Mouse (Mus musculus) midbrain, embryonic 14.5 days (tissue): Measurements from ENCODE around the gene Ms4a10. TPM values are rescaled to one million over a fixed set of nuclear protein-coding genes. Genes with fewer than 3 reads are reported as not detected.

Experiments used
- ATAC-seq: fragments of 200-750 bp; cut with Nextera tagmentation; 2 replicates; pipeline ENCODE4 v1.8.0; 2017; ENCODE audit warnings: moderate number of reproducible peaks, moderate library complexity; ENCODE audit not compliant: low FRiP score, low TSS enrichment
- DNase-seq: peaks from one replicate; pipeline ENCODE4 v3.0.0-alpha.2; 2015
- H3K27ac ChIP-seq: fragments of 300-500 bp; sonication (generic); replicated peaks from 2 replicates; pipeline ENCODE4 v1.5.1; 2014; ENCODE audit warnings: mild to moderate bottlenecking, low read depth, low read length, moderate library complexity
- H3K27me3 ChIP-seq: fragments of 300-500 bp; sonication (generic); 2 replicates; pipeline ENCODE4 v1.6.1; 2014; ENCODE audit warnings: low read length, control low read depth, mixed read lengths; ENCODE audit not compliant: control insufficient read depth, insufficient read depth
- H3K36me3 ChIP-seq: fragments of 300-500 bp; sonication (generic); 2 replicates; pipeline ENCODE4 v1.6.1; 2014; ENCODE audit warnings: low read length, control low read depth; ENCODE audit not compliant: control insufficient read depth, insufficient read depth
- H3K4me1 ChIP-seq: fragments of 300-500 bp; sonication (generic); 2 replicates; pipeline ENCODE4 v1.6.1; 2014; ENCODE audit warnings: mild to moderate bottlenecking, antibody characterized with exemption, low read length, control low read depth; ENCODE audit not compliant: control insufficient read depth, insufficient read depth
- H3K4me2 ChIP-seq: fragments of 300-500 bp; sonication (generic); 2 replicates; pipeline ENCODE4 v1.6.1; 2014; ENCODE audit warnings: mild to moderate bottlenecking, low read length, moderate library complexity
- H3K4me3 ChIP-seq: fragments of 300-500 bp; sonication (generic); replicated peaks from 2 replicates; pipeline ENCODE4 v1.5.1; 2014; ENCODE audit warnings: low read depth, low read length
- H3K9ac ChIP-seq: fragments of 300-500 bp; sonication (generic); replicated peaks from 2 replicates; pipeline ENCODE4 v1.6.1; 2014; ENCODE audit warnings: mild to moderate bottlenecking, low read length, moderate library complexity
- H3K9me3 ChIP-seq: fragments of 300-500 bp; sonication (generic); 2 replicates; pipeline ENCODE4 v1.6.1; 2016; ENCODE audit warnings: low read length, control low read depth, mixed read lengths; ENCODE audit not compliant: control insufficient read depth
- WGBS: fragments of 180-500 bp; shearing (Covaris S2); extraction: QIAGEN DNeasy Blood & Tissue Kit; methylation state at CpG from one replicate; pipeline ENCODE4 v1.1.7; 2014; 5-methylcytosine and 5-hydroxymethylcytosine counted together
- polyA plus RNA-seq: library from polyadenylated mRNA; unstranded; fragments of >200 nt; fragmentation: Nextera tagmentation; extraction: Ambion mirVana; gene quantifications from 2 replicates; pipeline ENCODE4 v1.2.1, GENCODE M21; 2014

The Ms4a10 gene
- polyA plus RNA-seq, 1 experiment from 2014 or later = not detected

- Histone ChIP-seq H3K4me3 (no peak within 1 kb of the TSS), H3K27ac (no peak within 1 kb of the TSS), H3K9ac (no peak within 1 kb of the TSS), H3K36me3 (peaks cover 5% of the 10 kb centered on the region; the same call in 1 of the 2 replicates), H3K4me1 (peaks cover 10% of the 10 kb centered on the region), H3K27me3 (no peaks in the 10 kb centered on the region), H3K9me3 (no peaks in the 10 kb centered on the region), H3K4me2 (no peak within 1 kb of the TSS)
- ATAC-seq = no peak
- DNase-seq = no peak
- WGBS = 45% methylated on average over 5 of the region's 5 CpGs
Measured at GRCm38 (mm10) chr19:10937110-10937563, 37.3 kb downstream of the Ms4a10 start, which contains the start of gene Ptgdr2. Ptgdr2 (plus strand) TSS chr19:10937160.

- H3K4me3 ChIP-seq = no peak overlapping the region
- H3K27me3 ChIP-seq = no peaks in the 10 kb centered on the region
- 90% methylated on average over 5 of the region's 5 CpGs for WGBS
- H3K9me3 ChIP-seq = no peaks in the 10 kb centered on the region
- DNase-seq (no peak), ATAC-seq (no peak)
- H3K36me3 ChIP-seq = no peaks in the 10 kb centered on the region
- H3K27ac ChIP-seq = no peak overlapping the region
- H3K4me1 ChIP-seq = peaks cover 6% of the 10 kb centered on the region
- H3K9ac ChIP-seq = no peak overlapping the region
- H3K4me2 ChIP-seq = no peak overlapping the region
Measured at GRCm38 (mm10) chr19:10936077-10936476, 38.4 kb downstream of the Ms4a10 start.

- no peak overlapping the region for H3K4me3 ChIP-seq
- H3K27ac ChIP-seq = no peak overlapping the region
- ATAC-seq (no peak), DNase-seq (peak; percentile 17)
- H3K36me3 ChIP-seq = no peaks in the 10 kb centered on the region
- H3K4me2 ChIP-seq = no peak overlapping the region
- H3K4me1 ChIP-seq = no peaks in the 10 kb centered on the region
- no peaks in the 10 kb centered on the region for H3K9me3 ChIP-seq
- no peaks in the 10 kb centered on the region for H3K27me3 ChIP-seq
- H3K9ac ChIP-seq = no peak overlapping the region
- WGBS = 10% methylated on average over 5 of the region's 5 CpGs
Measured at GRCm38 (mm10) chr19:10935029-10935428, 39.4 kb downstream of the Ms4a10 start.

GRCm38 (mm10) chr19:10930641-10931040 is 43.8 kb downstream of the Ms4a10 start:
- 71% methylated on average over 2 of the region's 2 CpGs for WGBS
- no peak for ATAC-seq

GRCm38 (mm10) chr19:10926666-10927065 is 47.8 kb downstream of the Ms4a10 start:
- no peak for DNase-seq
- WGBS = 31% methylated on average over 4 of the region's 4 CpGs
- Histone ChIP-seq H3K4me3 (no peak overlapping the region), H3K27ac (no peak overlapping the region), H3K9me3 (no peaks in the 10 kb centered on the region), H3K36me3 (no peaks in the 10 kb centered on the region), H3K27me3 (no peaks in the 10 kb centered on the region), H3K4me1 (no peaks in the 10 kb centered on the region), H3K4me2 (no peak overlapping the region), H3K9ac (no peak overlapping the region)
- ATAC-seq = no peak

More at GRCm38 (mm10) chr19:10930641-10931040, 43.8 kb downstream of the Ms4a10 start:
- Histone ChIP-seq H3K36me3 (no peaks in the 10 kb centered on the region), H3K4me3 (no peak overlapping the region), H3K4me1 (no peaks in the 10 kb centered on the region), H3K4me2 (no peak overlapping the region), H3K27ac (no peak overlapping the region), H3K9me3 (no peaks in the 10 kb centered on the region), H3K9ac (no peak overlapping the region), H3K27me3 (no peaks in the 10 kb centered on the region)
- DNase-seq = no peak

GRCm38 (mm10) chr19:10926123-10926621 is 48.3 kb downstream of the Ms4a10 start:
- H3K27me3 ChIP-seq = no peaks in the 10 kb centered on the region
- H3K4me2 ChIP-seq = no peak overlapping the region
- no peak overlapping the region for H3K27ac ChIP-seq
- no peak overlapping the region for H3K9ac ChIP-seq
- ATAC-seq (no peak), DNase-seq (peak; percentile 30)
- 6% methylated on average over 6 of the region's 6 CpGs for WGBS
- H3K4me1 ChIP-seq = no peaks in the 10 kb centered on the region
- H3K4me3 ChIP-seq = no peak overlapping the region
- H3K36me3 ChIP-seq = no peaks in the 10 kb centered on the region
- H3K9me3 ChIP-seq = no peaks in the 10 kb centered on the region

- H3K27ac ChIP-seq = no peak overlapping the region
- ATAC-seq (no peak), DNase-seq (no peak)
- H3K4me1 ChIP-seq = no peaks in the 10 kb centered on the region
- 83% methylated on average over 4 of the region's 4 CpGs for WGBS
- no peak overlapping the region for H3K4me2 ChIP-seq
- no peak overlapping the region for H3K9ac ChIP-seq
- no peaks in the 10 kb centered on the region for H3K27me3 ChIP-seq
- H3K36me3 ChIP-seq = no peaks in the 10 kb centered on the region
- no peak overlapping the region for H3K4me3 ChIP-seq
- no peaks in the 10 kb centered on the region for H3K9me3 ChIP-seq
Measured at GRCm38 (mm10) chr19:10924220-10924619, 50.2 kb downstream of the Ms4a10 start.

- 80% methylated on average over 3 of the region's 3 CpGs for WGBS
- Histone ChIP-seq H3K27ac (no peak overlapping the region), H3K4me1 (no peaks in the 10 kb centered on the region), H3K9me3 (no peaks in the 10 kb centered on the region), H3K4me2 (no peak overlapping the region), H3K9ac (no peak overlapping the region), H3K36me3 (no peaks in the 10 kb centered on the region), H3K4me3 (no peak overlapping the region), H3K27me3 (no peaks in the 10 kb centered on the region)
- DNase-seq = no peak
- no peak for ATAC-seq
Measured at GRCm38 (mm10) chr19:10921058-10921457, 53.4 kb downstream of the Ms4a10 start.

- Histone ChIP-seq H3K4me1 (no peaks in the 10 kb centered on the region), H3K4me2 (no peak within 1 kb of the TSS), H3K4me3 (no peak within 1 kb of the TSS), H3K9me3 (no peaks in the 10 kb centered on the region), H3K36me3 (no peaks in the 10 kb centered on the region), H3K27ac (no peak within 1 kb of the TSS), H3K9ac (no peak within 1 kb of the TSS), H3K27me3 (no peaks in the 10 kb centered on the region)
- DNase-seq (no peak), ATAC-seq (no peak)
- WGBS = 70% methylated on average over 2 of the region's 2 CpGs
Measured at GRCm38 (mm10) chr19:10920532-10920931, 53.9 kb downstream of the Ms4a10 start, which contains the start of gene Zp1. Zp1 (minus strand) TSS chr19:10920632.
